Mouse (Mus musculus) embryonic facial prominence, embryonic 10.5 days (tissue): Measurements from ENCODE around the gene Galm. TPM values are rescaled to one million over a fixed set of nuclear protein-coding genes. Genes with fewer than 3 reads are reported as not detected.
"Not testable (repeated sequence)": the region's sequence is repeated elsewhere in the genome, so short reads cannot be mapped to it uniquely, and the experiment has no call there.

Source experiments
- DNase-seq: peaks from one replicate; pipeline ENCODE4 v3.0.0-alpha.2; 2017; ENCODE audit warnings: low spot score
- H3K27ac ChIP-seq: fragments of 300-500 bp; sonication (generic); replicated peaks from 2 replicates; pipeline ENCODE4 v1.5.1; 2016; ENCODE audit warnings: mild to moderate bottlenecking
- H3K27me3 ChIP-seq: fragments of 300-500 bp; sonication (generic); replicated peaks from 2 replicates; pipeline ENCODE4 v1.6.1; 2016; ENCODE audit warnings: low read depth, mild to moderate bottlenecking; ENCODE audit not compliant: poor library complexity, severe bottlenecking
- H3K36me3 ChIP-seq: fragments of 300-500 bp; sonication (generic); replicated peaks from 2 replicates; pipeline ENCODE4 v1.6.1; 2016; ENCODE audit warnings: mild to moderate bottlenecking, moderate library complexity
- H3K4me1 ChIP-seq: fragments of 300-500 bp; sonication (generic); 2 replicates; pipeline ENCODE4 v1.6.1; 2016
- H3K4me3 ChIP-seq: fragments of 300-500 bp; sonication (generic); 2 replicates; pipeline ENCODE4 v1.5.1; 2016; ENCODE audit warnings: mild to moderate bottlenecking, moderate library complexity
- H3K9me3 ChIP-seq: fragments of 300-500 bp; sonication (generic); 2 replicates; pipeline ENCODE4 v1.6.1; 2016; ENCODE audit warnings: mild to moderate bottlenecking
- WGBS: fragments of 180-500 bp; shearing (Covaris S2); methylation state at CpG from one replicate; pipeline ENCODE4 v1.1.7; 2016; 5-methylcytosine and 5-hydroxymethylcytosine counted together
- polyA plus RNA-seq: library from polyadenylated mRNA; unstranded; fragments of >200 nt; fragmentation: Nextera tagmentation; extraction: Ambion mirVana; gene quantifications from 2 replicates; pipeline ENCODE4 v1.2.1, GENCODE M21; 2016

Galm gene
- polyA plus RNA-seq, 1 experiment from 2014 or later, result 17.6 TPM

DNA sequence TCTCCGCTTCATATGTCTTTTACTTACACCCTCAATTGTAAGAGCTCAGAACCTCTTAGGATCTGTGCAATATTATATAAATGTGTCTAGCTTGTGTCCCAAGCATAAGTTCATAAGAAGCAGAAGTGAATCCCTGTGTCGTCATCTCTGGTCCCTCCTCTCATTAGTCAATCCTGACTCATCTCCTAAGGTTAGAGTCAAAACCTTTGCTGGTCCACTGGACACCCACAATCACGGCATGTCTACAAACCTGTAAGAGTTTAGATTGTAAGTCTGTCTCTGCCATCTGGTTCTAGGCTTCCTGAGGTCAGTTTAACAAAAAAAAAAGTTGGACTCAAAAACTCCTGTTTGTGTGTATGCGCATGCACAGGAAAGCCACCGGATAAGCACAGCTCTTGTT lies 45.5 kb downstream of the Galm start:
- DNase-seq, result no peak
- 91% methylated on average over 5 of the region's 5 CpGs for WGBS
- Histone ChIP-seq H3K4me1 (peaks cover 27% of the 10 kb centered on the region), H3K9me3 (no peaks in the 10 kb centered on the region), H3K36me3 (no peaks in the 10 kb centered on the region; the same call in 1 of the 2 replicates), H3K4me3 (no peak overlapping the region), H3K27ac (no peak overlapping the region), H3K27me3 (no peaks in the 10 kb centered on the region)

DNA sequence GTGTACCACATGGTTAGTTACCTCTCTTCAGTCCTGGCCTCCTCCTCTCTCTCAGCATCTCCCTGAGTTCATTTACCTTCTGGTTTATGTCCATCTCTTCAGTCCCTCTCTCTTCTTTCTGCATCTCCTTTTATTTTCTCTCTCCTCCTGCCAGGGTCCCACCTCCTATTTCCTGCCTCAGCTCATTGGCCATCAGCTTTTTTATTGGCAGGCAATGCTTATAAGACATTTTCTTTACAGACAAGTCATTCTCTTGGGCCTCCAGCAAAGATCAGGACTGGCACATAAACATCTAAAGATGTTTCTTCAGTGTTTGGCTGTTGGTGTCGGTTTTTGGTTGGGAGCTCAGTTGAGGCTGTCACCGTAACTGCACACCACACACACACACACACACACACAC lies 46.4 kb downstream of the Galm start:
- Histone ChIP-seq H3K4me3 (no peak overlapping the region), H3K27me3 (no peaks in the 10 kb centered on the region), H3K4me1 (peaks cover 18% of the 10 kb centered on the region), H3K27ac (no peak overlapping the region), H3K36me3 (no peaks in the 10 kb centered on the region; the same call in 1 of the 2 replicates), H3K9me3 (no peaks in the 10 kb centered on the region)
- 89% methylated on average over 2 of the region's 2 CpGs for WGBS
- no peak for DNase-seq

DNA sequence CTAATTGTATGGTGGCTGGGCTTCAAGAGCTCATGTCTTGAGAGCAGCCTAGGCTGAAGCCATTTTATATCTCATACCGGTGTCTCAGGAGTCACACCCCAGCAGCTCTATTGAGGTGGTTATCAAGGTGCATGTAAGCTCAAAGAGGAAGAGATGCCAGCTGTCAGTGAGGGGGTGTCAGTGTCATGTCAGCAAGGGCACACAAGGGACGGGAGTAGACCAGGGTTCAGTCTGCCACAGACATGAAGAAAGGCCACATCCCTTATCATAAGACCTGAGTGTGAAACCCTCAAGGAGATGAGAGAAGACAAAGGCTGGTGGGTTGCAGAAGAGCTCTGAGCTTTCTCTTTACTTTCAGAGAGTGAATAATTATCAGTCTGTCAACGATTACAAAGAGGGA lies 46.9 kb downstream of the Galm start:
- no peak for DNase-seq
- Histone ChIP-seq H3K4me3 (no peak overlapping the region), H3K36me3 (no peaks in the 10 kb centered on the region; the same call in 1 of the 2 replicates), H3K27me3 (no peaks in the 10 kb centered on the region), H3K4me1 (peaks cover 14% of the 10 kb centered on the region), H3K27ac (no peak overlapping the region), H3K9me3 (no peaks in the 10 kb centered on the region)
- 88% methylated on average over 3 of the region's 3 CpGs for WGBS

DNA sequence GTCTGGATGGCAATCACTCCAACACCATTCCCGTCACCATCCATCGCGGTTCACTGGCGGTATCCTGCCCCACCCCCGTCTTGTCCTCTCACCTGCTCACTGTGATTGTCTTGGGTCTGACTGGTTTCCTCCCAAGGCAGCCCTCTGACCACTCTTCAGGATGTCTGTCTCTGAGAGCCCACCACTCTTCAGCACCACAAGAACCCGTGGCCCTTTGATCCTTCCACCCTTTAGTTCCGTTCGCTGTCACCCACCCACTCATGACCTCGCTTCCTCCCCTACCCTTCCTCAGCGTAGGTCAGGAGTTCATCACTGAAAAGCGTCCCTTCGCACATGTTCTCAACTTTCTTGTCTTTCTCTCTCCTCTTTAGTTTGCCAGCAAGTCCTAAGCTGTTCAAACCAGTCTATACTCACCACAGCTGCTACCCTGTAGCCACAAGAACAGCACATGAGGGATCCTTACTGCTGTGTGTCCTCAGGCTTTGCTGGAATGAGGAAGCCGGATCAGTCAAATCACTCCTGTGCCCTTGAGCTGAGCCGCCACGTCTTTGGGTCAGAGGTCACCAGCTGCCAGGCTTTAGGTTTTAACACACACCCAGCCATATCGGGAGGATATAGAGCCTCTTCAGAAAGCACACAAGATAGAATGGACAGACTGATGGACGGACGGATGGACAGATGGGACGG lies 47.6 kb downstream of the Galm start:
- Histone ChIP-seq H3K9me3 (no peaks in the 10 kb centered on the region), H3K27ac (no peak overlapping the region; the same call in 1 of the 2 replicates), H3K27me3 (no peaks in the 10 kb centered on the region), H3K36me3 (no peaks in the 10 kb centered on the region; the same call in 1 of the 2 replicates), H3K4me1 (peaks cover 12% of the 10 kb centered on the region), H3K4me3 (no peak overlapping the region)
- 67% methylated on average over 19 of the region's 19 CpGs for WGBS
- DNase-seq, result peak; percentile 47

DNA sequence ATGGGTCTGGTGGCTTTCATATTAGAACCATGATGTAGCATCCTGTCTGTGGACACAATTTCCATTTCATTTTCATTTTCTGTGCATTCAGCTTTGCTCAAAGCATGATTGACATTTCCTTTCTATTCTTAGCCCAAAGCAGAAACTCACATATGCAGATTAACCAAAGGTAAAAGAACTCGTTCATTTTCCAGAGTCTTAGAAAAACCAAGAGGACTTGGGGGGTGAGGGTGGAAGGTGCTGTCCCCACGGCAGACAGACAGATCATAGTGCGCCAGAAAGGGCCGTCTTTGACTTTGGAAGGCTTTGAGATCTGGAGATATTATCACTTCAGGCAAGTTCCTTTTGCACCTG lies 48.1 kb downstream of the Galm start:
- no peak for DNase-seq
- 75% methylated on average over 4 of the region's 4 CpGs for WGBS
- Histone ChIP-seq H3K4me3 (no peak overlapping the region), H3K36me3 (no peaks in the 10 kb centered on the region; the same call in 1 of the 2 replicates), H3K9me3 (no peaks in the 10 kb centered on the region), H3K27ac (no peak overlapping the region), H3K27me3 (no peaks in the 10 kb centered on the region), H3K4me1 (peaks cover 12% of the 10 kb centered on the region)

DNA sequence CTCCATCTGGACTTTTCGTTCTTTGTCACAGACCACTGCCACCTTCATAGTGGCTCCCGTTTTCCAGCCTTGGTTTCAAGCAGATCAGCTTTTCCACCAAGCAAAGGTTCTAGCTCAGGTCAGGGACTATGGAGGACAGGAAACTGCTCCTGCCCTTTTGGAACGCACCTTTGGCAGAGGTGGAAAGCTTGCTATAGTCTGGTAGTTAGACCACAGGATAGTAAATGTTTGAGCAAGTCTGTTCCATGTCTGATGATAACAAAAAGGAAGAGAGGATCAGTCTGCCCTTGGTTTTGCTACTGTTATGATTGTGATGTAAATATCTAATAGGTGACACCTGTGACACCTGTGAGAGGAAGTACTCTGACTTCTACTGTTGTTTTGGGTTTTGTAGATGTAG lies 48.7 kb downstream of the Galm start:
- Histone ChIP-seq H3K27me3 (no peaks in the 10 kb centered on the region), H3K4me3 (no peak overlapping the region), H3K27ac (no peak overlapping the region), H3K4me1 (peaks cover 12% of the 10 kb centered on the region), H3K9me3 (no peaks in the 10 kb centered on the region), H3K36me3 (no peaks in the 10 kb centered on the region; the same call in 1 of the 2 replicates)
- DNase-seq, result no peak
- 92% methylated on average over 3 of the region's 3 CpGs for WGBS

DNA sequence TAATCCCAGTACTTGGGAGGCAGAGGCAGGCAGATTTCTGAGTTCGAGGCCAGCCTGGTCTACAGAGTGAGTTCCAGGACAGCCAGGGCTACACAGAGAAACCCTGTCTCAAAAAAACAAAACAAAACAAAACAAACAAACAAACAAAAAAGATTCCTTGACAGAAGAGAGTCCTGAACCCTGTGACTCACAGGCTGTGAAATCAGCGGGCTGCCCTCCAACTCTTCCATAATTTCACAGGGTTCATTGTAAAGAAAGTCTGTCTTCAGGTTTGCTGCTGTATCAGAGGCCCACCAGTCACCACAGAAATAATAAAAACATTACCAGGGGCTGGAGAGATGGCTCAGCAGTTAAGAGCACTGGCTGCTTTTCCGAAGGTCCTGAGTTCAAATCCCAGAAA lies 51.6 kb downstream of the Galm start:
- not testable (repeated sequence) for H3K4me3 ChIP-seq, H3K9me3 ChIP-seq, DNase-seq, H3K27ac ChIP-seq, H3K27me3 ChIP-seq, H3K36me3 ChIP-seq
- peaks cover 12% of the 10 kb centered on the region for H3K4me1 ChIP-seq
- 90% methylated on average over 3 of the region's 3 CpGs for WGBS

DNA sequence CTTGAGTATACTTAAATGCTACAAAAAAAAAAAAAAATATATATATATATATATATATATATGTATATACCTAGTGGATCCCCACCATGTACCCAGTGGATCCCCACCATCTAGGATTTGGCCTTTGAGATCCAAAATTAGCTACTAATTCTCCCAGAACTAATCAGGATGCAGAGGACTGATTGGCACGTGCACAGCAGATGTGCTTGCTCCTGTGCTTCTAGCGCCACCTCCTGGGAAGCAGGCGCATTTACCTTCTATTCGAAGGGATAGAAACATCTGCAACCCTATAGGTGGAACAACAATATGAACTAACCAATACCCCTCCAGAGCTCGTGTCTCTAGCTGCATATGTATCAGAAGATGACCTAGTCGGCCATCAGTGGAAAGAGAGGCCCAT lies 52.7 kb downstream of the Galm start:
- no peak overlapping the region for H3K4me3 ChIP-seq
- peak; percentile 80 for DNase-seq
- peaks cover 5% of the 10 kb centered on the region for H3K4me1 ChIP-seq
- H3K36me3 ChIP-seq, result no peaks in the 10 kb centered on the region
- 3% methylated on average over 6 of the region's 6 CpGs for WGBS
- H3K27me3 ChIP-seq, result no peaks in the 10 kb centered on the region
- no peak overlapping the region for H3K27ac ChIP-seq
- no peaks in the 10 kb centered on the region for H3K9me3 ChIP-seq

DNA sequence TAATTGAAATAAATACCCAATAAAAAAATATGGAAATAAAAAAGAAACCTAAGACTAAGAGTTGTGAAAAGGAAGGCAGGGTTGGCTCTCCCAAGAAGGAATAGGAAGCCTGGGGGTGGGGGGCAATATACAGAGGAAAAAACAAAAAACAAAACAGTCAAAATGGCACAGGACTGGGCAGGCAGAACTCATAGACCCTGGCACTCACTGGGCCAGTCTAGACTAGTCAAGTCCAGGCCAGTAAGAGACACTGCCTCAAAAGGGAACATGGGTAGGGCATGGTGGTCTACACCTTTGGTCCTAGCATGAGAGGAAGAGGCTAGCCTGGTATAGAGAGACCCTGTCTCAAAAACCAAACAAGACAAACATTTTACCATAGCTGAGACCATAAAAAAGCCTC lies 53.2 kb downstream of the Galm start:
- DNase-seq, result no peak

DNA sequence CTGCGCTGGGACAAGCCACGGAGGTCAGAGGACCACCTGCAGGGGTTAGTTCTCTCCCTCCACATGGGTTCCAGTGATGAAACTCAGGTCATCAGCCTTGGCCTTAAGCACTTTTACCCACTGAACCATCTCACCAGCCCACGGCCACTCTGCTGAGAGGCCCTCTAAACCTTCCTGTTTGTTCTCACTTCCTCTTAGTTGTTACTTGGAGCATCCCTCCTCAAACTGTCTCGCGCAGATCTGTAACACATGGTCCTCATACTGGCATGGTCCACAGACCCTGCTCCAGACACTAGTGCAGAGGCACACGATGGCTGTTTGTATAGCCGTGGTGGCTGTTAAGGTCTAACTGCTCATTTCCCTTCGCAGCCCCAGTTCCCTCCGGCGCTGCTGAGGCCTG lies 56.3 kb downstream of the Galm start:
- Histone ChIP-seq H3K4me3 (no peak overlapping the region), H3K9me3 (no peaks in the 10 kb centered on the region), H3K27me3 (no peaks in the 10 kb centered on the region), H3K36me3 (no peaks in the 10 kb centered on the region), H3K27ac (no peak overlapping the region), H3K4me1 (no peaks in the 10 kb centered on the region)
- DNase-seq, result no peak
- WGBS, result 81% methylated on average over 10 of the region's 10 CpGs

More for the DNA sequence above, 53.2 kb downstream of the Galm start:
- Histone ChIP-seq H3K9me3 (no peaks in the 10 kb centered on the region), H3K4me3 (no peak overlapping the region), H3K4me1 (no peaks in the 10 kb centered on the region), H3K27me3 (no peaks in the 10 kb centered on the region), H3K36me3 (no peaks in the 10 kb centered on the region), H3K27ac (no peak overlapping the region)

DNA sequence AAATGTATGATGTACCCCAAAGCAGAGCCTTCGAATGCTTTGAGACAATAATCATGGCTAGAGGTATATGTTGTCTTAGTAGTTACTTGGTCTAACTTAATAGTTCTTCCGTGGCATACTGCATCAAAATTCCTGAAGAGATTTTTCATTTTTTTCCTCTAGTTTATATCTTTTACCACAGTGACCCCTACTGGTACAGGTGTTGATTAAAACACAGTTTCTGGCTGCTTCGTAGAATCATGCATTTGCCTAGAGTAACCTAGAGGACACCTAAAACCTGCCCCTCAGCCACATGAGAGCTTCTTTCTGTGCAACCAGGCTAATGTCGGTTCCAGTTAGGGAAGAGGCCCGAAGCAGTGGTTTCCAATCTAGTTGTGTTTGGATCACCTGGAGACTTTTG lies 65.8 kb downstream of the Galm start:
- no peak overlapping the region for H3K27ac ChIP-seq
- 67% methylated on average over 5 of the region's 5 CpGs for WGBS
- H3K4me1 ChIP-seq, result no peaks in the 10 kb centered on the region
- no peak overlapping the region for H3K4me3 ChIP-seq
- H3K9me3 ChIP-seq, result no peaks in the 10 kb centered on the region
- H3K27me3 ChIP-seq, result no peaks in the 10 kb centered on the region
- no peak for DNase-seq
- H3K36me3 ChIP-seq, result peaks cover 40% of the 10 kb centered on the region

DNA sequence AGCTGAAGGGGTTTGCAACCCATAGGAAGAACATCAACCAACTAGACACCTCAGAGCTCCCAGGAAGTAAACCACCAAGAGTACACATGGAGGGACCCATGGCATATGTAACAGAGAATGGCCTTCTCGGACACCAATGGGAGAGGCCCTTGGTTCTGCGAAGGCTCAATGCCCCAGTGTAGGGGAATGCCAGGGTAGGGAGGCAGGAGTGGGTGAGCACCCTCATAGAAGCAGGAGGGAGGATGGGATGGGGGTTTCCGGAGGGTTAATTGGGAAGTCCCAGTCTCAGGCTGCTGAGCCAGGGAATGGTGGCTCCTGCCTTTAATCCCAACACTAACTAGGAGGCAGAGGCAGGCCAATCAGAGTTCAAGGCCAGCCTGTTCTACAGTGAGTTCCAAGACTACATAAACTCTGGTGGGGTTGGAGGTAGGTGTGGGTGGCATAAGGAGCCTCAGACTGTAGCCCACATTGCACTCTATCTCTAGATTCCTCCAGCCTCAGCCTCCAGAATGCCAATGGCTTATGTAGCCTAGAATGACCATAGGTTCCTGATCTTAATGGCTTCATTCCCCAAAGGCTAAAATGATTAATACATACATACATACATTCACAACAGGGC lies 72.0 kb downstream of the Galm start:
- no peak for DNase-seq
- 85% methylated on average over 3 of the region's 3 CpGs for WGBS
- H3K4me3 ChIP-seq, result no peak overlapping the region
- no peaks in the 10 kb centered on the region for H3K27me3 ChIP-seq
- H3K9me3 ChIP-seq, result no peaks in the 10 kb centered on the region
- 0 out of 2 replicates have a peak, but pooled peaks cover 4% of the 10 kb centered on the region for H3K4me1 ChIP-seq
- H3K36me3 ChIP-seq, result peaks cover 94% of the 10 kb centered on the region
- H3K27ac ChIP-seq, result no peak overlapping the region

DNA sequence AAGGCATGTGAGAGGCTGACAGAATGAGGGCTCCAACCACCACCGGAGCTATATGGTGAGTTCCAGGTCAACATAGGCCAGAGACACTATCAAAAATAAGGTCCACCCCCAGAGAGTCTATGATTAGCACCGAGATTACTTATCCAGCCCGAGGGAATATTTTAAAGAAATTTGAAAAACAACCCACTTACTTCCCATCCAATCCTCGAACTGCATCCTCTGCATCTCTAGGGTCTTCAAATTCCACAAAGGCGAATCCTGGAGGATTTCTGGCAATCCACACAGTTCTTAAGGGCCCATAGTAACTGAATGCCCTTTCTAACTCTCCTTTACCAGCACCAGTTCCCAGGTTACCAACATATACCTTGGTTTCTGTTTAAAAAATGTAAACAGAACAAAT lies 78.4 kb downstream of the Galm start:
- H3K4me3 ChIP-seq, result peak overlapping the region; percentile 83
- H3K36me3 ChIP-seq, result peaks cover 51% of the 10 kb centered on the region
- no peaks in the 10 kb centered on the region for H3K9me3 ChIP-seq
- H3K27me3 ChIP-seq, result no peaks in the 10 kb centered on the region
- 35% methylated on average over 5 of the region's 5 CpGs for WGBS
- DNase-seq, result no peak
- peak overlapping the region; percentile 99 for H3K27ac ChIP-seq
- peaks cover 13% of the 10 kb centered on the region for H3K4me1 ChIP-seq
